8 mouse cellular contexts compared by ENCODE assay signal in the genomic region with DNA sequence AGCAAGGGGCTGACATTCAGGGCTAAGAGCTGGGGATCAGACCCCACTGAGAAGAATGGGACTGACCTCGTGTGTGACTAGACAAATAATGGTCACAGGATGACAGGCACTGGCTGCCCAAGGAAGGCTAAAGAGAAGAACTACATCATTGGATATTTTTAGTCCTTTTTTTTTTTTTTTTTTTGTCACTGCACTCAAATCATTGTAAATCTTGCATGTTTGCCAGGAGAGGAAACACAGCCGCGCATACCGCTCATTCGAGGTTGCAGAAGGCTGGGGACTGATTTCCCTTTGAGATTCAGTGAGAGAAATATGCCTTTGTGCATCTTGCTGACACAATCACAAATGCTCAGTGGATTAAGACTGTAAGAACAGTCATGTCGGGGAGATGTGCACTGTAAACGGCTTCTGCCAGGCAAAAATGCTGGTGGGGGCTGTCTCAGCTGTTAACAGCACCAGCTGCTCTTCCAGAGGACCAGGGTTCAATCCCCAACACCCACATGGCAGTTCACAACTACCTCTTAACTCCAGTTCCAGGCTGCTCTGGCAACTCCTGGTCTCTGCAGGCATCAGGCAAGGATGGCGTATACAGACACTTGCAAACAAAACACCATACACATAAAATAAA. TPM values are rescaled to one million over a fixed set of nuclear protein-coding genes. Genes with fewer than 3 reads are reported as not detected.
DNase-seq lines count a peak whose midpoint lies in the region; ATAC-seq lines count a peak whose summit lies in the region.

No protein-coding gene starts in this region.

- H3K4me3 ChIP-seq in hindbrain, embryonic 13.5 days, result no peak overlapping the region
- no peak overlapping the region for H3K4me3 ChIP-seq in hindbrain, embryonic 12.5 days

- H3K4me1 ChIP-seq in hindbrain, embryonic 13.5 days (replicated peaks), result peaks cover 33% of the 10 kb centered on the region
- peaks cover 19% of the 10 kb centered on the region for H3K4me1 ChIP-seq in hindbrain, embryonic 12.5 days

- H3K4me2 ChIP-seq in hindbrain, embryonic 13.5 days, result no peak overlapping the region
- H3K4me2 ChIP-seq in hindbrain, embryonic 12.5 days (replicated peaks), result no peak overlapping the region

- no peak overlapping the region for H3K9ac ChIP-seq in hindbrain, embryonic 13.5 days
- H3K9ac ChIP-seq in hindbrain, embryonic 12.5 days, result no peak overlapping the region

- H3K9me3 ChIP-seq in hindbrain, embryonic 13.5 days, result no peaks in the 10 kb centered on the region
- H3K9me3 ChIP-seq in hindbrain, embryonic 12.5 days (replicated peaks), result no peaks in the 10 kb centered on the region

- DNase-seq in T-cell, adult 2 months (ENCODE audit: low spot score), result peak; percentile 23
- peak; percentile 48 to 49 for DNase-seq in heart, adult 9 months (ENCODE audit: low spot score in 2 of 2)
- peak; percentile 51 to 64 for DNase-seq in kidney, postnatal 4 days
- DNase-seq in ovary, adult 18-20 months (ENCODE audit: low spot score), result no peak
- DNase-seq in embryo, embryonic 10 days (ENCODE audit: low spot score), result no peak
- DNase-seq in testis, postnatal 10 days (ENCODE audit: low spot score), result no peak

- peak overlapping the region; percentile 64; the same call in 1 of the 2 replicates for H3K27ac ChIP-seq in hindbrain, embryonic 13.5 days
- H3K27ac ChIP-seq in hindbrain, embryonic 12.5 days, result no peak overlapping the region; the same call in 1 of the 2 replicates

- no peak for ATAC-seq in hindbrain, embryonic 13.5 days (ENCODE audit: low FRiP score)
- ATAC-seq in hindbrain, embryonic 12.5 days (ENCODE audit: low FRiP score), result no peak

- H3K27me3 ChIP-seq in hindbrain, embryonic 13.5 days, result peaks cover 27% of the 10 kb centered on the region
- peaks cover 15% of the 10 kb centered on the region for H3K27me3 ChIP-seq in hindbrain, embryonic 12.5 days

- H3K36me3 ChIP-seq in hindbrain, embryonic 13.5 days, result no peaks in the 10 kb centered on the region
- H3K36me3 ChIP-seq in hindbrain, embryonic 12.5 days, result no peaks in the 10 kb centered on the region

- 52% methylated on average over 8 of the region's 8 CpGs for WGBS in hindbrain, embryonic 13.5 days
- 65% methylated on average over 8 of the region's 8 CpGs for WGBS in hindbrain, embryonic 12.5 days

RNA-seq across cellular contexts. Expression of gene Rassf3, which starts 4.5 kb away (rescaled TPM):
- 5.2 and 5.3 TPM in 2 replicates for polyA plus RNA-seq in hindbrain, embryonic 13.5 days (2015; fragmentation: Nextera tagmentation; extraction: Ambion mirVana)
- polyA plus RNA-seq in hindbrain, embryonic 12.5 days (2016; fragmentation: Nextera tagmentation; extraction: Ambion mirVana), result 12.7 and 13.4 TPM in 2 replicates

Comparison
In these comparisons a context has a peak if more than half of its experiments do, and no peak if none do; other contexts are left out.
1. DNase-seq: peak in T-cell, adult 2 months (single experiment), heart, adult 9 months (2 of 2) and kidney, postnatal 4 days (2 of 2); none in ovary, adult 18-20 months (single experiment), embryo, embryonic 10 days (single experiment) and testis, postnatal 10 days (single experiment).